Mouse (Mus musculus) forebrain, embryonic 11.5 days (tissue): ENCODE measurements around the gene Gm49394. TPM values are rescaled to one million over a fixed set of nuclear protein-coding genes. Genes with fewer than 3 reads are reported as not detected.

Source experiments
- ATAC-seq: fragments of 200-750 bp; cut with Nextera tagmentation; replicated peaks from 2 replicates; pipeline ENCODE4 v1.8.0; 2017; ENCODE audit warnings: moderate TSS enrichment; ENCODE audit not compliant: low FRiP score
- DNase-seq: peaks from one replicate; pipeline ENCODE4 v3.0.0-alpha.2; 2017; ENCODE audit warnings: low spot score
- H3K27ac ChIP-seq: fragments of 300-500 bp; sonication (generic); 2 replicates; pipeline ENCODE4 v1.5.1; 2014; ENCODE audit warnings: low read depth, low read length
- H3K27me3 ChIP-seq: fragments of 300-500 bp; sonication (generic); 2 replicates; pipeline ENCODE4 v1.6.1; 2014; ENCODE audit warnings: mild to moderate bottlenecking, low read length, mixed read lengths; ENCODE audit not compliant: control insufficient read depth, insufficient read depth
- H3K36me3 ChIP-seq: fragments of 300-500 bp; sonication (generic); 2 replicates; pipeline ENCODE4 v1.6.1; 2014; ENCODE audit warnings: mild to moderate bottlenecking, low read length, moderate library complexity, mixed read lengths; ENCODE audit not compliant: control insufficient read depth, insufficient read depth
- H3K4me1 ChIP-seq: fragments of 300-500 bp; sonication (generic); replicated peaks from 2 replicates; pipeline ENCODE4 v1.6.1; 2014; ENCODE audit warnings: low read length, mixed read lengths; ENCODE audit not compliant: control insufficient read depth, insufficient read depth
- H3K4me2 ChIP-seq: fragments of 300-500 bp; sonication (generic); 2 replicates; pipeline ENCODE4 v1.6.1; 2014; ENCODE audit warnings: low read depth, mild to moderate bottlenecking, low read length, moderate library complexity, mixed read lengths; ENCODE audit not compliant: severe bottlenecking
- H3K4me3 ChIP-seq: fragments of 300-500 bp; sonication (generic); 2 replicates; pipeline ENCODE4 v1.5.1; 2014; ENCODE audit warnings: low read depth, low read length
- H3K9ac ChIP-seq: fragments of 300-500 bp; sonication (generic); 2 replicates; pipeline ENCODE4 v1.6.1; 2014; ENCODE audit warnings: low read length
- H3K9me3 ChIP-seq: fragments of 300-500 bp; sonication (generic); 2 replicates; pipeline ENCODE4 v1.6.1; 2016; ENCODE audit warnings: low read length, mixed read lengths; ENCODE audit not compliant: control insufficient read depth
- WGBS: fragments of 180-500 bp; shearing (Covaris S2); extraction: QIAGEN DNeasy Blood & Tissue Kit; methylation state at CpG from one replicate; pipeline ENCODE4 v1.1.7; 2014; 5-methylcytosine and 5-hydroxymethylcytosine counted together
- polyA plus RNA-seq: library from polyadenylated mRNA; unstranded; fragments of >200 nt; fragmentation: Nextera tagmentation; extraction: Ambion mirVana; gene quantifications from 2 replicates; pipeline ENCODE4 v1.2.1, GENCODE M21; 2014

Gm49394 gene
- polyA plus RNA-seq, 1 experiment from 2014 or later, result not detected

- H3K9me3 ChIP-seq, result peaks cover 17% of the 10 kb centered on the region
- no peaks in the 10 kb centered on the region for H3K4me1 ChIP-seq
- H3K9ac ChIP-seq, result no peak overlapping the region
- H3K27me3 ChIP-seq, result peaks cover 7% of the 10 kb centered on the region
- no peak overlapping the region for H3K4me3 ChIP-seq
- no peak overlapping the region for H3K27ac ChIP-seq
- H3K4me2 ChIP-seq, result no peak overlapping the region
- no peaks in the 10 kb centered on the region for H3K36me3 ChIP-seq
- 91% methylated on average over 1 of the region's 1 CpGs for WGBS
- ATAC-seq, result no peak
- no peak for DNase-seq
Measured at GRCm38 (mm10) chr7:142671067-142671466, 1.3 kb upstream of the Gm49394 start.

GRCm38 (mm10) chr7:142668328-142668727 lies 1.4 kb downstream of the Gm49394 start:
- Histone ChIP-seq H3K4me1 (no peaks in the 10 kb centered on the region), H3K27me3 (peaks cover 34% of the 10 kb centered on the region), H3K27ac (no peak overlapping the region), H3K9me3 (peaks cover 17% of the 10 kb centered on the region), H3K4me2 (no peak overlapping the region), H3K36me3 (no peaks in the 10 kb centered on the region), H3K4me3 (no peak overlapping the region), H3K9ac (no peak overlapping the region)
- DNase-seq (no peak), ATAC-seq (no peak)
- WGBS, result 100% methylated on average over 1 of the region's 1 CpGs

DNA sequence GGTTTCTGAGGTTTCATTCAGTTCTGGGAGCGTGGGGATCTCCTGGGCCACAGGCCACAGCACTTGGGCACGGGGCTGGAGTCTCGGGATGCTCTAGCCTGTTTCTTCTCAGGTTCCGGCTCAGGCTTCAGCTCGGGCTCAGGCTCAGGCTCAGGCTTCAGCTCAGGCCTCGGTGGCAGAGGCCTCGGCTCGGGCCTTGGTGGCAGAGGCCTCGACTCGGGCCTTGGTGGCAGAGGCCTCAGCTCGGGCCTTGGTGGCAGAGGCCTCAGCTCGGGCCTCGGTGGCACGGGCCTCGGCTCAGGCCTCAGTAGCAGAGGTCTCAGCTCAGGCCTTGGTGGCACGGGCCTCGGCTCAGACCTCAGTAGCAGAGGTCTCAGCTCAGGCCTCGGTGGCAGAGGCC lies 2.2 kb downstream of the Gm49394 start:
- no peaks in the 10 kb centered on the region for H3K4me1 ChIP-seq

DNA sequence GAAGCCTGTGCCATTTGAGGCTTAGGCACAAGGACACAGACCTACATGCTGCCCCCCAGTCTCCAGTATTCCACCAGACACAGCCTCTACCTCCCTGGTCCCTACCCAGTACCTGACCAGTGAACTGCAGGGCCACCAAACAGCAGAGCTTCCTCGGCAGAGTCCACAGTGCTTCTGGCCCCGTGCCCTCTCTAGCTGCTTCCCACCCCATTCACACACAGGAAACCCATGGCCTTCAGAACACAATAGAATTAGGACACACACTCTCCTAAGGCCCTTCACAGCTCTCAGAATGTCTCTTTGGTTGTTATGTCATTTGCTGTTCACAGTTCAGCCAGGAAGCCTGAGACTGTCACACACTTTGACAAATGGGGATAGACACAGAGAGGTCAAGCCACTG lies 3.1 kb downstream of the Gm49394 start, which contains the start of gene Igf2:
Gene Igf2 (minus strand): TSS at position 158 of the 400 bp plus-strand sequence.
- no peaks in the 10 kb centered on the region for H3K4me1 ChIP-seq
- ATAC-seq (no peak), DNase-seq (peak; percentile 38)
- H3K27me3 ChIP-seq, result peaks cover 48% of the 10 kb centered on the region
- no peak within 1 kb of the TSS for H3K27ac ChIP-seq
- no peaks in the 10 kb centered on the region for H3K36me3 ChIP-seq
- peaks cover 17% of the 10 kb centered on the region for H3K9me3 ChIP-seq
- H3K4me2 ChIP-seq, result no peak within 1 kb of the TSS
- no peak within 1 kb of the TSS for H3K4me3 ChIP-seq
- WGBS, result 78% methylated on average over 2 of the region's 2 CpGs
- no peak within 1 kb of the TSS for H3K9ac ChIP-seq

More for the DNA sequence above, 2.2 kb downstream of the Gm49394 start:
- Histone ChIP-seq H3K27me3 (peaks cover 43% of the 10 kb centered on the region), H3K4me3 (no peak overlapping the region), H3K36me3 (no peaks in the 10 kb centered on the region), H3K4me2 (no peak overlapping the region), H3K9me3 (peaks cover 17% of the 10 kb centered on the region), H3K9ac (no peak overlapping the region), H3K27ac (no peak overlapping the region)
- WGBS, result 95% methylated on average over 18 of the region's 18 CpGs
- DNase-seq (peak; percentile 51), ATAC-seq (no peak)

- DNase-seq (peak; percentile 42), ATAC-seq (no peak)
- Histone ChIP-seq H3K4me2 (no peak overlapping the region), H3K9ac (no peak overlapping the region), H3K36me3 (no peaks in the 10 kb centered on the region), H3K4me3 (no peak overlapping the region), H3K27me3 (peaks cover 54% of the 10 kb centered on the region), H3K27ac (no peak overlapping the region), H3K9me3 (peaks cover 16% of the 10 kb centered on the region), H3K4me1 (no peaks in the 10 kb centered on the region)
- WGBS, result 70% methylated on average over 4 of the region's 4 CpGs
Measured at GRCm38 (mm10) chr7:142666109-142666508, 3.6 kb downstream of the Gm49394 start.

DNA sequence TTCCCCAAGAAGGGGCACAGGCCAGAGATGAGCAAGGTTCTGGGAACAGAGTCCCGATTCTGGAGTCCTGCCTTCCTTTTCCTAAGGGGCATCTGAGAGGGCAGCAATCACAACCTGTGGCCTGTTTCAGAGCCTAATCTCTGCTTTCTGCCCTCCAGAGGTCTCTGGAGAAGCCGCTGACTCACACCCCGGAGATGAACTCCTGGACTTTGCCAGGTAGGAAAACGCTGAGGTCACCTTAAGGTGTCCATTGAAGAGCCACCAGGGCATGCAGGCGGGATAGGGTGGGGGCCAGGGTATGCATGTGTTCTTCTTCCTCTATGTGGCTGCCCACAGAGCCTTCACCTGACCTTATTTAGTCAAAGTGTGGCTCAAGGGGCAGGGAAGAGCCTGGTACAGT lies 4.4 kb downstream of the Gm49394 start:
- ATAC-seq, result no peak
- WGBS, result 43% methylated on average over 5 of the region's 5 CpGs

GRCm38 (mm10) chr7:142664465-142665029 lies 5.2 kb downstream of the Gm49394 start:
- no peak overlapping the region for H3K4me3 ChIP-seq

More for the DNA sequence above, 4.4 kb downstream of the Gm49394 start:
- Histone ChIP-seq H3K4me1 (peaks cover 3% of the 10 kb centered on the region), H3K36me3 (no peaks in the 10 kb centered on the region), H3K9me3 (peaks cover 12% of the 10 kb centered on the region), H3K4me3 (no peak overlapping the region), H3K27me3 (peaks cover 61% of the 10 kb centered on the region), H3K9ac (no peak overlapping the region), H3K27ac (no peak overlapping the region), H3K4me2 (no peak overlapping the region)
- peak; percentile 44 for DNase-seq

GRCm38 (mm10) chr7:142663931-142664421 lies 5.8 kb downstream of the Gm49394 start:
- peak overlapping the region; percentile 34; the same call in 1 of the 2 replicates for H3K4me2 ChIP-seq
- DNase-seq (peak; percentile 70), ATAC-seq (no peak)
- H3K9me3 ChIP-seq, result no peaks in the 10 kb centered on the region
- peaks cover 75% of the 10 kb centered on the region for H3K27me3 ChIP-seq
- H3K9ac ChIP-seq, result no peak overlapping the region; the same call in 1 of the 2 replicates
- peak overlapping the region; percentile 7; the same call in 1 of the 2 replicates for H3K4me3 ChIP-seq
- H3K36me3 ChIP-seq, result no peaks in the 10 kb centered on the region
- peaks cover 3% of the 10 kb centered on the region for H3K4me1 ChIP-seq
- H3K27ac ChIP-seq, result no peak overlapping the region
- WGBS, result under 1% methylated on average over 52 of the region's 53 CpGs

More at GRCm38 (mm10) chr7:142664465-142665029, 5.2 kb downstream of the Gm49394 start:
- Histone ChIP-seq H3K9ac (no peak overlapping the region), H3K27ac (no peak overlapping the region), H3K9me3 (peaks cover 4% of the 10 kb centered on the region), H3K36me3 (no peaks in the 10 kb centered on the region), H3K27me3 (peaks cover 69% of the 10 kb centered on the region), H3K4me1 (peaks cover 3% of the 10 kb centered on the region), H3K4me2 (no peak overlapping the region)
- 5% methylated on average over 9 of the region's 9 CpGs for WGBS
- ATAC-seq, result no peak
- DNase-seq, result peak; percentile 49

DNA sequence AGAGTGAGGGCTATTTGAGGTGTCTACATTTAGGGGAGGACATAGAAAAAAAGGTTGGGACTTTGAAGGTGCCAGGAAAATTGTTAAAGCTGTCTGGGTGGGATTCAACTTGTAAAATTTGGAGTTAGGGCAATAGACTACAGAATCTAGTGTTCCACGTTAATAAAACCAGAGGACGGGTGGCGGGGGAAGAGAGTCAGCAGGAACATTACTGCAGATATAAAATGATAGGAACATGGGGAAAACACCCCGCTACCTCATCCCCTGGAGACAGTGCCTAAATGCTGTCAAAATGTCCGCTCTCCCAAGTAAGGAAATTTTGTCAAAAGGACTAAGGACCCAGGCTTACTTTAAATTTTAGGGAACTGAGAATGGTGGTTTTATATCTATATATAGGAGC lies 6.6 kb downstream of the Gm49394 start:
- Histone ChIP-seq H3K27me3 (peaks cover 83% of the 10 kb centered on the region), H3K4me1 (peaks cover 9% of the 10 kb centered on the region), H3K4me3 (no peak overlapping the region), H3K27ac (no peak overlapping the region), H3K4me2 (no peak overlapping the region), H3K9me3 (no peaks in the 10 kb centered on the region), H3K9ac (no peak overlapping the region), H3K36me3 (no peaks in the 10 kb centered on the region)
- 5% methylated on average over 5 of the region's 5 CpGs for WGBS
- DNase-seq (no peak), ATAC-seq (no peak)
